In genomic region chr6:32894100-32894499, GRCm38 (mm10) we compare ENCODE assay signal across 17 mouse cellular contexts.
"Had no signal": no experiment of that assay in that cellular context is flagged by ENCODE, and none has a peak within 500 bp of the region (broad histone marks: within the 10 kb centered on the region; RNA-seq: fewer than 3 reads in every experiment).

No protein-coding gene starts in this region.

- H3K36me3 ChIP-seq: limb, embryonic 13.5 days; lung, embryonic 15.5 days; midbrain, embryonic 12.5 days had no signal

- H3K9ac ChIP-seq: limb, embryonic 13.5 days; liver, embryonic 15.5 days; lung, embryonic 15.5 days; midbrain, embryonic 12.5 days had no signal

- H3K4me1 ChIP-seq: limb, embryonic 13.5 days; lung, embryonic 15.5 days; midbrain, embryonic 12.5 days had no signal

- DNase-seq: kidney, adult 9 months; kidney, postnatal 36 days; left cerebral cortex, postnatal 4 days; lung, postnatal 14 days; right cerebral cortex, adult 18-20 months; right cerebral cortex, postnatal 25 days; thymus, adult 18-20 months; thymus, postnatal 25 days had no signal

- H3K4me3 ChIP-seq: layer of hippocampus, adult 2 months; limb, embryonic 13.5 days; liver, embryonic 15.5 days; lung, embryonic 15.5 days; megakaryocyte, embryonic 14.5 days; midbrain, embryonic 12.5 days had no signal

- H3K27me3 ChIP-seq: limb, embryonic 13.5 days; liver, embryonic 15.5 days; lung, embryonic 15.5 days; megakaryocyte, embryonic 14.5 days; midbrain, embryonic 12.5 days had no signal

- H3K9me3 ChIP-seq: limb, embryonic 13.5 days; liver, embryonic 15.5 days; lung, embryonic 15.5 days; megakaryocyte, embryonic 14.5 days; midbrain, embryonic 12.5 days had no signal

- H3K27ac ChIP-seq: hindbrain, postnatal 0 days; kidney, postnatal 0 days; layer of hippocampus, adult 2 months; limb, embryonic 13.5 days; liver, embryonic 15.5 days; lung, embryonic 15.5 days; macrophage; midbrain, embryonic 12.5 days had no signal

- ATAC-seq: hindbrain, postnatal 0 days had no signal

- H3K4me2 ChIP-seq: limb, embryonic 13.5 days; liver, embryonic 15.5 days; lung, embryonic 15.5 days; midbrain, embryonic 12.5 days had no signal
